Mouse (Mus musculus): ENCODE measurements around the gene Slc7a1.
A peak's percentile ranks its signal among the peaks of the same experiment; 100 is the strongest.

Slc7a1 gene

DNA sequence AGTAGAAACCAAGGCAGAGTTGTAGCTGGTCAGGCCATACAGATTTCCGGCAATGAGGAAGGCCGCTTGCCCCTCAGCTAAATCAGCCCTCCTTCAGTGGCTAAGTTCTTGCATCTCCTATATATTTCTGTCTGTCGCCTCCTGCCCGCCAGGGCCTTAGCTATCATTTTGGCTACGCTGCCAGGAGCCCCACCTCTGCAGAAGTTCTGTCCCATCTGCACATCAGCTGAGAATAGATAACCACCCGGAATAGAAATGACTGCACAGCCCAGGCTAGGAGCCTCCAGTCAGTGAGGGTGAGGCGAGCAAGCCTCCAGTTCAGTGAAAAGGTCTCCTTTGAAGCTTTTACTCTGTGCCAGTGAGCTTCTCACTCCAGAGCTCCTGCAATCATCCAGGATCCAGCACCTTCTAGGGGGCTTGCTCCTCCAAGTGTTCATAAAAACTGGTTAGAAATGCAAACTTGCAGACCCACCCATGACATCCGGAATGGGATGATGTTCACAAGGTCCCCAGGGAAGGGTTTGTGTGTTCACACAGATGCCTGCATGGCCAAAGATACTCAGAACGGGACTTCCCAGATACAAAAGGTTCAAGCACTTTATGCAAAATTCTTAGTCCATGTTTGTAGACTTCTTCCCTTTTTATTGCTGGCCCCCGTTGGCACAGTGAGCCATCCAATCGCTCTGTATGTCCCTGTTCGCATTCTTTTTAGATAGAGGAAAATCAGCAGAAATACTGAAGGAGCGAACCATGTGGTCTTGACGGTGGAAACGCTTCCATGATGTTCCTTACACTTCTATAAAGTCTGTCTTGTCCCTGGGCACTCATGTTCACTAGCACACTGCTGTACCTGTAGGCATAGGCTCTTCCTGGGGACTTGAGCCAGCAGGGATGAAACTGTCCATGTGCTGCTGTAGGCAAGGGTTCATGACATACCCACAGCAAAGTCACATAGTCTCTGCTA lies 10.4 kb downstream of the Slc7a1 start:
- no peak for DNase-seq

DNA sequence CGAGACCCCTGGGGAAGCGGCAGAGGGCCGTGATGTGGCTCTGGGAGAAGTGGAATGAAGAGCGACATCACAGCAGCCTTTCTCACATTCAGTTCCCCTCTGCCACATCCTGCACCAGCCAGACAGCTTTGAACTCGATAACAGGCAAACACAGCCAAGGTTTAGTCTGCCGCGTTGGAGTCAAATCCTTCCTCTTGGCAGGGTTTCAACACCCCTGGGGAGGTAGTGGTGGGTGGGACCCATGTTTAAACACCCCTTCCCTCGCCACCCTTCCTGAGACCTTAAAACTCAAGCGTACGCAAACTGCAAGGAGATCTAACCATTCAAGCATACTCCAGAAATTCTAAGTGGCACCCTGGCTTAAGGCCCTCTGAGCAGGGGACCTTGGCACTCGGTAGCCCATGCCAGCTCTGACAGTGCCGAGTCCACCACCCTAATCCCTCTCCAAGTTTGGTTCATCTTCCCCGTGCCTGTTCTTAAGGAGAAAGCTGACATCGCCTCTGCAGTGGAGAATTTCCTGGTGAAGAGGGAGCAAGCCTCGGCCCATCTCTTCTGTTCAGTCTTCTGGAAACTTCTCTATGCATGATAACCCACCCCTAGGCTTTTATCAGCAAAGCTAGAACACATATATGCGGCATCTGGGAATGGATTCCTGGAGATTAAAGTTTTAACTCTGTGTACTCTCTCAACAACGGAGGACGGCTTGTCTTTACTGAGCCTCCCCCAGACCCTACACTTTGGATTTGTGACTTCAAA lies 11.3 kb downstream of the Slc7a1 start:
- no peak for DNase-seq

DNA sequence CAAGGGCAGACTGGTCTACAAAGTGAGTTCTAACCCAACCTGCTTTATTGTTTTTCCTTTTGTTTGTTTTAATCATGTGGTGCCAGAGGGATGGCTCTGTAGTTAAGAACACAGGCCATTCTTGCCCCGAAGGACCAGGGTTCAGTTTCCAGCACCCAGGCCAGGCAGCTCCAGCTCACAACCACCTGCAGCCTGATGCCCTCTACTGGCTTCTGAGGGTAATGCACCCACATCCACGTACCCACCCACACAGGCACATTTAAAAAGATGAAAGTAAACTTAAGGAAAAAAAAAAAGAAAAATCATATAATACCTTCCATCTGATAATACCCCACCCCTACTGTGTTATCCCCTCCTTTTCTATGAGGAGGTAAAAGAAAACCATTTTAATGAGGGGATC lies 11.9 kb downstream of the Slc7a1 start:
- DNase-seq, result no peak

GRCm38 (mm10) chr5:148386471-148386870 lies 13.2 kb downstream of the Slc7a1 start:
- no peak for DNase-seq

DNA sequence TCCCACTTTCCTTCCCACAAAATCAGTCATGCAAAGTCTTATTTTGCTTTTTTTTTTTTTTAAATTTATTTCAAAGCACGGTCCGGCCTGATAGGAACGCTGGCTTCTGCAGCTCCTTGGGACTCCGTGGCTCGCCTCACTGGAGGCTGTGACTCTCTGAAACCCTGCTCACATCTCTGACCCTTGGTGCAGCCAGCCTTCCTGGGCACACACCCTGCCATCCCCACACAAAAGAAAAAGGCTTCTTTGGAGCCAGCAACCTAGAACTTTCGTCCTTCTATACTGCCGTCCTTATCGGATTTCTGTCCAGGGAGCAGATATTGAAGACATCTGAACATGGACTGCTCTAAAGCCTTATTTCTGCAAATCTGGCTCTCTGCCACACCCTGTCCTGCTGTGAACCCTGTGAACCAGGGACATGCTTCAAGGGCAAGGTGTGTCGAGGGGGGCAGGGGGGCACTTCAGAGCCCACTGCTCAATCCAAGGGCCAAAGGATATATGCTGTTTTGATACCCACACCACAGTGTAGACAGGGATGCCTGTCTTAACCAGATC lies 15.1 kb downstream of the Slc7a1 start:
- no peak for DNase-seq

GRCm38 (mm10) chr5:148383841-148384500 lies 15.7 kb downstream of the Slc7a1 start:
- no peak for DNase-seq

GRCm38 (mm10) chr5:148381083-148381482 lies 18.6 kb downstream of the Slc7a1 start:
- no peak for DNase-seq

GRCm38 (mm10) chr5:148380246-148380504 lies 19.5 kb downstream of the Slc7a1 start:
- no peak for DNase-seq

- DNase-seq, result no peak
These were observed 20.1 kb downstream of the Slc7a1 start for GRCm38 (mm10) chr5:148379455-148380245.

- no peak for DNase-seq
These were observed 21.0 kb downstream of the Slc7a1 start for GRCm38 (mm10) chr5:148378707-148379106.

- no peak for DNase-seq
These were observed 21.5 kb downstream of the Slc7a1 start for GRCm38 (mm10) chr5:148378232-148378508.

- DNase-seq, result no peak
These were observed 22.1 kb downstream of the Slc7a1 start for GRCm38 (mm10) chr5:148377439-148378231.

DNA sequence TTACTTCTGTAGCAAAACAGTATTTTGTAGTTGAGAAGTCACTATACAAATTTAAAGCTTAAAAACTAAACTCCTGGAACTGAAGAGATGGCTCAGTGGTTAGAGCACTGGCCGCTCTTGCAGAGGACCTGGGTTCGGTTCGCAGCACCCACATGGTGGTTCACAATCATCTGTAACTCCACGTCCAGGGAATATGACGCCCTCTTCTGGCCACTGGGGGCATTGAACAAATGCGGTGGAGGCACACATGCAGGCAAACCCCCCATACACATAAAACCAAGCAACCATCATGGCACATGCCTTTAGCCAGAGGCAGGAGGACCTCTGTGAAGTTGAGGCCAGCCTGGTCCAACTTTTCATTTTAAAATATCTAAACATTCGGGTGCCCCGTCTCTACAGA lies 23.3 kb downstream of the Slc7a1 start:
- no peak for DNase-seq

DNA sequence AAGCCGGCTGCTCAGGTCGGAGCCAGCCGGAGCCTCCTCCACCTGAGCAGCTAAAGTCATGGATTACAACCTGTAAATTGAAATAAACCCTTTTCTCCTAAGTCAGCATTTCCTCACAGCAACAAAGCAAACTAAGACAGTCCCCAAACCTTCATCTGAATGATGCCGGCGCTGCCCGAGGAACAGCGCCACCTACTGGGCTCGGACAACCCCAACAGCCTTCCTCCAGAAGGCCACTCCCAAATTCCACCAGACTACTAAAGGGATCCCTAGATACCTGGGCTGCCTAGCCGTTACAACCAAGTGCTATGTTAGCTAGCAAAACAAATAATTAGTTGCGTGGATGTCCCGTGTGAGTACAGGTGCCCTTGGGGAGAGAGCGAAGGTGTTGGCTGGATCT lies 24.2 kb downstream of the Slc7a1 start:
- no peak for DNase-seq

DNA sequence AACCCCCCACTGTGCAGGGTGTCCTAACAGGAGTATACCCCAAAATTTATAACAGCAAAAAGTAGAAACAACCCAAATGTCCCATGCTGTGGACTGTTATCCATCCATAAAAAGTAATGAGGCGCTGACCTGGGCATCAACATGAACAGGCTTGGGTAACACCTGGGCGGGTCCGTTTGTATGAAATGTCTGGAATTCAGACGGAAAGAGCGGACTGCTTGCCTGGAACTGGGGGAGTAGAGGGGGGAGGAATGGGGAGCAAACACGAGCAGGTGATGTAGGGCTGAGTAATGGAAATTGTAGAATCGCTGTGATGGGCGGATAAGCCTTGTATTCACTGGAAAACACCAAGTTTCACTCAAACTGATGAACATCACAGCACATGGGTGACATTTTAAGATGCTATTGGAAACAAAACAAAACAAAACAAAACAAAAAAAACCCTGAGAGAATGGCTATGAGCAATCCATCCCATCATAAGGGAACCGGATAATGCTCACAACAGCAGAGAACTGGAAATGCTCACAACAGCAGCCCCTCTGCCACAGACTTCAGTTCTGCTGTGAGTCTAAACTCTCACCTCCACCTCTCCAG lies 26.5 kb downstream of the Slc7a1 start:
- no peak for DNase-seq

- no peak for DNase-seq
These were observed 27.4 kb downstream of the Slc7a1 start for GRCm38 (mm10) chr5:148372005-148372917.

DNA sequence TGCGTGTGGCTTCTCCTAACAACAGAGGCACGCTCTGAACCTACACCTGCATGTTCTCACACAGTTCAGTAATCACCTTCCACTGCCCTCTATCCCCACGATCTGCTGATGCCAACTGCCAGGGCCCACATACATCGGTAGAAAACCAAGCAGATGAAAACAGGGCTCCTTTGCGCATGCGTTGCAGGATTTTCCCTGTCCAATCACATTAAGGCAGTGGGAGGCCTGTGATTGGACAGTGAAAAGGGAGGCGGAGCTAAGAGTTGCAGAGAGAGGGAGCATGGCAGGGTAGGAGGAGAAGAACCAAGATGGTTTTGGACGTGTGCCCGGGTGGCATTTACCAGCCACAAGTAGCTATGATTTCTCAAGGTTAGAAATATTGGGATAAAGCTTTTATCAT lies 28.3 kb downstream of the Slc7a1 start:
- DNase-seq, result no peak

DNA sequence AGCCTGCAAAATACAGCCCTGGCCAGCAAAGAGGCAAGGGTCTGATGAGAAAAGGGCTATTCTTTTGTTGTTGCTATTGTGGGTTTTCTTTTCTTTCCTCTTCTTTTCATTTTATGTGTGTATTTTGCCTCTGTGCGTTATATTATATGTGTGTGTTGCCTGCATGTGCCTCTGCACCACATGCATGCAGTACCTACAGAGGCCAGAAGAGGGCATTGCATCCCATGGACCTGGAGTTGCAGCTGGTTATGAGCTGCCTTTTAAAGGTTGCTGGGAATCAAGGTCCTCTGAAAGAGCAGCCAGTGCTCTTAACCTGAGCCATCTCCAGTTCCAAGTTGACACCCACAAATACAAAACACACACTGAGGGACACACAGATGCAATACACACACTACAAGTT lies 29.1 kb downstream of the Slc7a1 start:
- DNase-seq, result peak; percentile 44

DNA sequence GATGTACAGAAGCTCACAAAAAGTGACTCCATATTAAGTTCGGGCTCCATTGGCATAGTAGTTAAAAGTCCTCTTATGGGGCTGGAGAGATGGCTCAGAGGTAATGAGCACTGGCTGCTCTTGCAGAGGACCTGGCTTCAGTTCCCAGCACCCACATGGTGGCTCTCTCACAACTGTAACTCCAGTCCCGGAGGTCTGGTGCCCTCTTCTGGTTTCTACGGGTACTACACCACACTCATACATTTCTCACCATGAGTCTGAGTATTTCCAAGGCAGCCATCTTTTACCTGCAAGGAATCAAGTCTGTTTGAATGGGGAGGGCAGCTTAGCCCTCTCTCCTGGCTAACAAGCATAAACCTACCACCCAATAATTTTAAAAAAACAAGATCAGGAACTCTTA lies 30.5 kb downstream of the Slc7a1 start:
- DNase-seq, result no peak

DNA sequence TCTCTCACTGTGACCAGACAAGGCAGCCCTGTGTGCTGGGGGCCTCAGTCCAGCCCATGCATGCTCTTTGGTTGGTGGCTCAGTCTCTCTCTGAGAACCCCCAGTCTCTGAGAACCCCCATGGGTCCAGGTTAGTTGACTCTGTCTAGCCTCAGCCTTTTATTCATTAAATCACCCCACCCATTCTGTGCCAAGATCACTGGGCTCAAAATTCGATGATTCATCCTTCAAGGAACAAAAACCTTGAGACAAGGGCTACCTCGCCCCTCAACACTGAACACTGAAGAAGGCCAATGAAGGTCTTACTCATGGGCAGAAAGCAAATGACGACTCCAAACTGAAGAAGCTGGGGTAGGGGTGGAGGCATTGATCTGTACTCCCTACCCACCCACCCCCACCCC lies 31.9 kb downstream of the Slc7a1 start:
- no peak for DNase-seq

Measured in right cerebral cortex, postnatal 4 days (tissue).